In the genomic region with DNA sequence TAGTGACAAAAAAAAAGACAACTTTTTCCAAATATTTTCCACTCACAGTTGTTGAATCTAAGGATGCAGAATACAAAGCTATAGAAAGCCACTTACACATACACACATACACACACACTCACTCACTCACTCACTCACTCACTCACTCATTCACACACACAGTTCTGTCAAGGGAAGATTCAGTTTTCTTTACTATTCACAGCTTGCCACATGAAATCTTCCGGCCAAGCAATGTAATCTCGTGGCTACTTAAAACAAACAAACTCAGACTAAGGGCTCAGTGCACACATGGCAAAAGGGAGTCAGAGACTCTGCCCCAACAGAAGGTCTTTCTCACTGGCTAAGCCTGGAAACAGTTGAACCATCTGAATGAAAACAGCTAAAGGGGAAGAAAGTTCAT, we compare ENCODE assay signal across 22 mouse cellular contexts. TPM values are rescaled to one million over a fixed set of nuclear protein-coding genes. Genes with fewer than 3 reads are reported as not detected.
"Had no signal": no experiment of that assay in that cellular context is flagged by ENCODE, and none has a peak within 500 bp of the region (broad histone marks: within the 10 kb centered on the region; RNA-seq: fewer than 3 reads in every experiment).

No protein-coding gene starts in this region.

- H3K4me1 ChIP-seq: midbrain, embryonic 13.5 days; midbrain, embryonic 15.5 days; neural tube, embryonic 15.5 days had no signal

- H3K27ac ChIP-seq: liver, embryonic 12.5 days; liver, embryonic 14.5 days; midbrain, embryonic 10.5 days; midbrain, embryonic 13.5 days; midbrain, embryonic 15.5 days; neural tube, embryonic 13.5 days; neural tube, embryonic 15.5 days had no signal

- H3K27me3 ChIP-seq: liver, embryonic 12.5 days; midbrain, embryonic 13.5 days; midbrain, embryonic 15.5 days; neural tube, embryonic 13.5 days; neural tube, embryonic 15.5 days had no signal

- H3K36me3 ChIP-seq: liver, embryonic 12.5 days; midbrain, embryonic 10.5 days; midbrain, embryonic 13.5 days; midbrain, embryonic 15.5 days; neural tube, embryonic 13.5 days; neural tube, embryonic 15.5 days had no signal

- H3K9ac ChIP-seq: liver, embryonic 12.5 days; liver, embryonic 14.5 days; midbrain, embryonic 13.5 days; midbrain, embryonic 15.5 days; neural tube, embryonic 13.5 days; neural tube, embryonic 15.5 days had no signal

- ATAC-seq: liver, embryonic 12.5 days; midbrain, embryonic 13.5 days; midbrain, embryonic 15.5 days had no signal

- H3K4me3 ChIP-seq: liver, embryonic 12.5 days; midbrain, embryonic 10.5 days; midbrain, embryonic 13.5 days; midbrain, embryonic 15.5 days; myocyte; neural tube, embryonic 13.5 days; neural tube, embryonic 15.5 days had no signal

- DNase-seq: lung, adult 18-20 months; lung, postnatal 10 days; lung, postnatal 4 days; retina, postnatal 1 day; right cerebral cortex, adult 18-20 months; right cerebral cortex, postnatal 25 days; right cerebral cortex, postnatal 4 days; spleen, adult 18-20 months; thymus, adult 18-20 months; thymus, postnatal 14 days; thymus, postnatal 36 days had no signal

- H3K4me2 ChIP-seq: liver, embryonic 12.5 days; midbrain, embryonic 13.5 days; midbrain, embryonic 15.5 days; neural tube, embryonic 13.5 days; neural tube, embryonic 15.5 days had no signal

- H3K9me3 ChIP-seq: liver, embryonic 12.5 days; midbrain, embryonic 10.5 days; midbrain, embryonic 13.5 days; midbrain, embryonic 15.5 days; neural tube, embryonic 13.5 days; neural tube, embryonic 15.5 days had no signal

RNA-seq across cellular contexts. Expression of a gene that starts 53.8 kb away (rescaled TPM):
- total RNA-seq: liver, adult 2 months; megakaryocyte, adult 5-6 weeks; megakaryocyte-erythroid progenitor cell, adult 5-6 weeks had no signal
